Mouse (Mus musculus): ENCODE measurements around the gene Lias.

DNA sequence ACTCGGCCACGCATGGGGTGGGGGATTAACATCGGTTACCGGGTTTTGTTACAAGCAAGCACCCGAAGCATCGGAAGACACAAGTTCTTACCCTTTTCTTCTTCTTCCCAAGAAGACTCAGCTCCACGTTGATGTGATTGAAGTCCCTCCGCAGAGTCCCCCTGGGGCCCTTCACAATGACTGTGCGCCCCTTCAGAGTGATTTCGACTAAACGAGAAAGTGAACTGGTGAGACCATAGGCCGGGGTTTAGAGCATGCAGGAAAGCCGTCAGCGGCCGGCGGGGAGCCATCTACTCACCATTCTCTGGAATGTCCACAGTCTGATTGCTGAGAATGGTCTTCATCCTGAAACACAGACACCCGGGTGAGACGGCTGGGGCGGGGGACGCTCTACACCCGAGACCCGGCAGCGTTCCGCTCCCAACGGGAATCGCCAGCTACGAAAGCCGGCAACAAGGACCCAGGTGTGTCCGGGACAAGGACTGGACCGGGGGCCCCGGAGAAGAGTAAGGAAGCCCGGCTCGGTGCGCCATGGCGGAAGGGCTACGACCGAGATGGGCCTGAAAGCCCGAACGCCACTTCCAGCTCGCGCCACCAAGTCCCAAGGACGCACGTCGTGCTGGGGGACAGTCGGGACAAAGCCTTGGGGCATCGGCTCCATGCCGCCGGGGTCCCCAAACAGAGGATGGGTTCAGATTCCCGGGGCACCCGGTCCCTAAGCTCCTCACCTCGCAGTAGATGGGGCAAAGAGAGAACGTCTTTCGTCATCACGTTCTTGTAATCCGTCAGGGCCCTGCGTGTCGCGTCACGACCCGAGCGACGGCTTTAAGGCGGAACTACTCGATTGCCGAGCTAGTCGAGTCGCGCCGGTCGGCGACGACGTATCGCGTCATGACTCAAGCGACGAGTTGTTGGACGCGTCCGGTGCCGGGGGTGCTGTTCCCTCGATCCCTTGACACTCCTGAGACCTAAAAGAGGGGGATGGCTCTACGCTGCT, at the start of gene Lias, which contains the start of gene Rpl9:
- peak; percentile 86 for TF ChIP-seq POLR2A (IDR thresholded peaks at IDR 0.05; ENCODE audit: low read depth, low read length)
- no peak for TF ChIP-seq CTCF (IDR thresholded peaks at IDR 0.05; ENCODE audit: extremely low read depth, insufficient read depth, insufficient read length, insufficient replicate concordance)
